Mouse (Mus musculus) intestine, postnatal 0 days (tissue): ENCODE measurements around the gene Stmnd1. TPM values are rescaled to one million over a fixed set of nuclear protein-coding genes. Genes with fewer than 3 reads are reported as not detected.

Experiments
- ATAC-seq: fragments of 200-750 bp; cut with Nextera tagmentation; 2 replicates; pipeline ENCODE4 v1.8.0; 2017; ENCODE audit warnings: mild to moderate bottlenecking, moderate TSS enrichment, moderate library complexity
- H3K27ac ChIP-seq: fragments of 300-500 bp; sonication (generic); 2 replicates; pipeline ENCODE4 v1.5.1; 2014; ENCODE audit warnings: mild to moderate bottlenecking, low read depth, low read length, moderate library complexity
- H3K27me3 ChIP-seq: fragments of 300-500 bp; sonication (generic); replicated peaks from 2 replicates; pipeline ENCODE4 v1.6.1; 2014; ENCODE audit warnings: low read length, mixed read lengths; ENCODE audit not compliant: control insufficient read depth, insufficient read depth
- H3K36me3 ChIP-seq: fragments of 300-500 bp; sonication (generic); 2 replicates; pipeline ENCODE4 v1.6.1; 2014; ENCODE audit warnings: mild to moderate bottlenecking, moderate library complexity; ENCODE audit not compliant: control insufficient read depth, insufficient read depth
- H3K4me1 ChIP-seq: fragments of 300-500 bp; sonication (generic); replicated peaks from 2 replicates; pipeline ENCODE4 v1.6.1; 2014; ENCODE audit warnings: antibody characterized with exemption, low read length, mixed read lengths; ENCODE audit not compliant: control insufficient read depth, insufficient read depth
- H3K4me2 ChIP-seq: fragments of 300-500 bp; sonication (generic); replicated peaks from 2 replicates; pipeline ENCODE4 v1.6.1; 2014; ENCODE audit warnings: low read depth, mild to moderate bottlenecking, moderate library complexity
- H3K4me3 ChIP-seq: fragments of 300-500 bp; sonication (generic); 2 replicates; pipeline ENCODE4 v1.5.1; 2014; ENCODE audit warnings: low read depth, low read length
- H3K9ac ChIP-seq: fragments of 300-500 bp; sonication (generic); 2 replicates; pipeline ENCODE4 v1.6.1; 2014; ENCODE audit warnings: mild to moderate bottlenecking, low read depth, low read length
- H3K9me3 ChIP-seq: fragments of 300-500 bp; sonication (generic); 2 replicates; pipeline ENCODE4 v1.6.1; 2016; ENCODE audit warnings: mixed run types; ENCODE audit not compliant: control insufficient read depth
- CTCF ChIP-seq: sonication (generic); IDR thresholded peaks from 2 replicates; pipeline ENCODE4 v1.5.1; 2016; ENCODE audit warnings: low read depth, mild to moderate bottlenecking, control low read depth, antibody characterized with exemption, moderate library complexity
- WGBS: fragments of 180-500 bp; shearing (Covaris S2); extraction: QIAGEN DNeasy Blood & Tissue Kit; methylation state at CpG from one replicate; pipeline ENCODE4 v1.1.7; 2014; 5-methylcytosine and 5-hydroxymethylcytosine counted together
- polyA plus RNA-seq: library from polyadenylated mRNA; unstranded; fragments of >200 nt; fragmentation: Nextera tagmentation; extraction: Ambion mirVana; gene quantifications from 2 replicates; pipeline ENCODE4 v1.2.1, GENCODE M21; 2015

The Stmnd1 gene
- polyA plus RNA-seq, 1 experiment from 2014 or later = 0.42 TPM

GRCm38 (mm10) chr13:46238796-46239195 is 34.7 kb upstream of the Stmnd1 start:
- Histone ChIP-seq H3K4me1 (no peaks in the 10 kb centered on the region), H3K27me3 (peaks cover 3% of the 10 kb centered on the region; the same call in 1 of the 2 replicates), H3K4me3 (no peak overlapping the region), H3K9ac (no peak overlapping the region), H3K27ac (no peak overlapping the region), H3K9me3 (no peaks in the 10 kb centered on the region), H3K36me3 (no peaks in the 10 kb centered on the region), H3K4me2 (no peak overlapping the region)
- ATAC-seq = no peak
- no peak for TF ChIP-seq CTCF
- 77% methylated on average over 7 of the region's 7 CpGs for WGBS

DNA sequence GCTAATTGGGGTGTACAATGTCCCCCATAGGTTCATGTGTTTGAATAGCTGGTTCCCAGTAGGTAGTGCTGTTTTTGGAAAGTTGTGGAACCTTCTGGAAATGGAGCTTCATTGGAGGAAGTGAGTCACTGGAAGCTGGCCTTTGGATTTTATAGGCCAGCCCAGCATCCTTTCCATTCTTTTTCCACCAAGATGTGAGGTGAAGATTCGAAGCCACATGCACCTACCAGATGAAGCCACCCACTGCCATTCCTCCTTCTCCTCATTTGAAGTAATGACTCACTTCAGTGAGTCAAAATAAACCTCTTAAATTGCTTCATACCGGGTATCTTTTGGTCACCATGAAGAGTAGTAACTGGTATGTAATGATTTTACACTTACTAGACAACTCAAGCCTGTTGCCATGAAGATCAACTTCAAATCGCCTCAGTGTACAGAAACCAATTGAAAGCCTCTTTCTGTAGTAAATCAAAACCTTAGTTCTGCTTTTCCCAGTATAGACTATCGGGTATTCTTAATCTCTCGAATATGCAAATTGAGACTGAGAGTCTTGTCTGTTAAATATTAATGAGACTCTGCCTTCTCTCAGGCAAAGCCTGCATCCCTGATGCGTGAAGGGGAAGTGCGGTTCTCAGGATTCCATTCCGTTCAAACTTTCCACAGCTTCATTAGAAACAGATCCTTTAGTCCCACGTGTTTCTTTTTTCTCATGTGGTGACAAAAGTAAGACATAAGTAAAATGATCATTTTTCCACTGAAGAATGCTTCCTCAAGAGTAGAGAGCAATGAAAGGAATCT is 31.9 kb upstream of the Stmnd1 start:
- Histone ChIP-seq H3K4me2 (no peak overlapping the region), H3K27me3 (peaks cover 3% of the 10 kb centered on the region; the same call in 1 of the 2 replicates), H3K9me3 (no peaks in the 10 kb centered on the region), H3K4me3 (no peak overlapping the region), H3K9ac (no peak overlapping the region), H3K27ac (no peak overlapping the region), H3K4me1 (no peaks in the 10 kb centered on the region), H3K36me3 (no peaks in the 10 kb centered on the region)
- no peak for ATAC-seq
- WGBS = 72% methylated on average over 9 of the region's 9 CpGs
- no peak for TF ChIP-seq CTCF

DNA sequence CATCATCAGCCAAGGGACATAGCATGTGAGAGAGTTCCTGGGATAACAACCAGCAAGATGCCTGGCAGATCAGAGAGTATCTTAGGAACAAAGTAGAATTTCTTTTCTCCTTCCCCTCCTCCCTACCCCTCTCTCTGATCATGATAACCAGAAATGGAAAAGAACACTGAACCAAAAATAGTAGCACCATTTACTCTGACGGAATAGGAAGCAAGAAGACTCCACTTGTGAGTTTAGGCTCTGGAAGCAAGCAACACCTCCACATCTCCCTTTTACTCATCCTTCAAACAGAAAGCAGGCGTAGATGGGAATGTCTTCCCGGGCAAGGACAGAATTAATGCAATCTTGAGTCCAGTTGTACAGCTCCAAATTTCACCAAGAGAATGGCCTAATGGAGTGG is 19.8 kb upstream of the Stmnd1 start:
- Histone ChIP-seq H3K4me1 (no peaks in the 10 kb centered on the region), H3K4me3 (no peak overlapping the region), H3K4me2 (no peak overlapping the region), H3K27ac (no peak overlapping the region), H3K27me3 (0 out of 2 replicates have a peak, but pooled peaks cover 4% of the 10 kb centered on the region), H3K36me3 (no peaks in the 10 kb centered on the region), H3K9ac (no peak overlapping the region), H3K9me3 (no peaks in the 10 kb centered on the region)
- TF ChIP-seq CTCF = no peak
- ATAC-seq = no peak
- WGBS = 77% methylated on average over 3 of the region's 3 CpGs

- Histone ChIP-seq H3K9ac (no peak overlapping the region), H3K36me3 (no peaks in the 10 kb centered on the region), H3K9me3 (no peaks in the 10 kb centered on the region), H3K27me3 (0 out of 2 replicates have a peak, but pooled peaks cover 4% of the 10 kb centered on the region), H3K4me2 (no peak overlapping the region), H3K4me3 (no peak overlapping the region), H3K4me1 (no peaks in the 10 kb centered on the region), H3K27ac (no peak overlapping the region)
- 95% methylated on average over 5 of the region's 5 CpGs for WGBS
- ATAC-seq = no peak
- no peak for TF ChIP-seq CTCF
Observed at GRCm38 (mm10) chr13:46254171-46254570, 19.4 kb upstream of the Stmnd1 start.

- TF ChIP-seq CTCF = no peak
- Histone ChIP-seq H3K27ac (no peak overlapping the region), H3K9me3 (no peaks in the 10 kb centered on the region), H3K4me3 (no peak overlapping the region), H3K9ac (no peak overlapping the region), H3K4me1 (no peaks in the 10 kb centered on the region), H3K4me2 (no peak overlapping the region), H3K27me3 (0 out of 2 replicates have a peak, but pooled peaks cover 4% of the 10 kb centered on the region), H3K36me3 (no peaks in the 10 kb centered on the region)
- WGBS = 44% methylated on average over 6 of the region's 6 CpGs
- ATAC-seq = no peak
Observed at GRCm38 (mm10) chr13:46255616-46256015, 17.9 kb upstream of the Stmnd1 start.

DNA sequence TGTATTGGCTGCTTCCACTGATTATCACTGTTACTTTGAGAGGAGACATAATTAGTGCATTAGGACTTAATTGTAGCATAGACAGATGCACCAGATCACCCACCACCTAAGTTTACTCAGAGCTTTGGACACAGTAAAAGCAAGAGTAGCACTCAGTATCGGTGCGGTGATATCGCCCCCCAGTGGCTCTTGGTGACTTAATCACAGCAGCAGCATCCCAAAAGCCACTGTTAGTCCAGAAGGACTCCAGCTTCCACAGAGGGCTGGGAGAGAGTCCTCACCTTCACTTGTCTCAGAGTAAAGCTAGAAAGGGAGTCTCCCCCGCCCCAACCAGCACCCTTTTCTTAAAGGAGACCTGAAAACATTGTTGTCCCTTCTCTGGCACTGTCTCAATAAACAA is 15.7 kb upstream of the Stmnd1 start:
- Histone ChIP-seq H3K4me3 (no peak overlapping the region), H3K36me3 (no peaks in the 10 kb centered on the region), H3K9ac (no peak overlapping the region), H3K4me1 (no peaks in the 10 kb centered on the region), H3K9me3 (no peaks in the 10 kb centered on the region), H3K27ac (no peak overlapping the region), H3K27me3 (0 out of 2 replicates have a peak, but pooled peaks cover 4% of the 10 kb centered on the region), H3K4me2 (no peak overlapping the region)
- peak; percentile 82 for TF ChIP-seq CTCF
- WGBS = 5% methylated on average over 4 of the region's 4 CpGs
- ATAC-seq = no peak
